ENCODE assay signal across 9 mouse cellular contexts in genomic region chr13:30985275-30985597, GRCm38 (mm10). TPM values are rescaled to one million over a fixed set of nuclear protein-coding genes. Genes with fewer than 3 reads are reported as not detected.
DNase-seq lines count a peak whose midpoint lies in the region; ATAC-seq and TF ChIP-seq lines count a peak whose summit lies in the region.
"Had no signal": no experiment of that assay in that cellular context is flagged by ENCODE, and none has a peak within 500 bp of the region (broad histone marks: within the 10 kb centered on the region; RNA-seq: fewer than 3 reads in every experiment).

No protein-coding gene starts in this region.

- H3K4me3 ChIP-seq in kidney, adult 2 months (ENCODE audit: insufficient read depth, low read depth, low read length): peak overlapping the region; percentile 42
- H3K4me3 ChIP-seq in cortical plate, adult 2 months (ENCODE audit: insufficient read depth, low read length): peak overlapping the region; percentile 14
- H3K4me3 ChIP-seq in hindbrain, postnatal 0 days (ENCODE audit: low read length): peak overlapping the region; percentile 34
- H3K4me3 ChIP-seq in midbrain, embryonic 14.5 days (replicated peaks; ENCODE audit: low read depth, low read length): peak overlapping the region; percentile 30

- no peak for TF ChIP-seq POLR2A in kidney, adult 2 months (IDR thresholded peaks at IDR 0.05; ENCODE audit: low read depth, low read length)
- no peak for TF ChIP-seq POLR2A in cortical plate, adult 2 months (IDR thresholded peaks at IDR 0.05; ENCODE audit: extremely low read depth, insufficient read depth, low read length)

- H3K9me3 ChIP-seq in hindbrain, postnatal 0 days (ENCODE audit: low read length): no peaks in the 10 kb centered on the region
- H3K9me3 ChIP-seq in midbrain, embryonic 14.5 days (ENCODE audit: control insufficient read depth, low read length): no peaks in the 10 kb centered on the region
- H3K9me3 ChIP-seq: G1E had no signal

- no peak for DNase-seq in kidney, adult 2 months
- DNase-seq in kidney, postnatal 25 days: no peak
- peak; percentile 65 for DNase-seq in hindbrain, postnatal 0 days (ENCODE audit: low spot score)
- no peak for DNase-seq in midbrain, embryonic 14.5 days
- DNase-seq in embryo, embryonic 9.5 days (ENCODE audit: extremely low spot score): no peak
- no peak for DNase-seq in cerebellum, postnatal 14 days
- no peak for DNase-seq in gastrocnemius, postnatal 10 days

- peak overlapping the region; percentile 45 for H3K9ac ChIP-seq in hindbrain, postnatal 0 days (replicated peaks; ENCODE audit: low read length)
- H3K9ac ChIP-seq in midbrain, embryonic 14.5 days (replicated peaks; ENCODE audit: low read length): no peak overlapping the region; the same call in 1 of the 2 replicates

- H3K27me3 ChIP-seq in kidney, adult 2 months (replicated peaks; ENCODE audit: control insufficient read depth, insufficient read depth, low read length): no peaks in the 10 kb centered on the region
- no peaks in the 10 kb centered on the region for H3K27me3 ChIP-seq in hindbrain, postnatal 0 days (ENCODE audit: insufficient read depth, low read length)
- peaks cover 9% of the 10 kb centered on the region for H3K27me3 ChIP-seq in midbrain, embryonic 14.5 days (ENCODE audit: control insufficient read depth, insufficient read depth, low read length)

- no peak for TF ChIP-seq CTCF in kidney, adult 2 months (conservative IDR thresholded peaks at IDR 0.05; ENCODE audit: insufficient read depth, insufficient read length, low read depth, low read length)
- no peak for TF ChIP-seq CTCF in cortical plate, adult 2 months (IDR thresholded peaks at IDR 0.05; ENCODE audit: extremely low read depth, insufficient read depth, low read length)
- TF ChIP-seq CTCF in hindbrain, postnatal 0 days (IDR thresholded peaks at IDR 0.05; ENCODE audit: low read depth): no peak

- no peaks in the 10 kb centered on the region for H3K4me1 ChIP-seq in kidney, adult 2 months (ENCODE audit: control insufficient read depth, insufficient read depth, low read length)
- H3K4me1 ChIP-seq in cortical plate, adult 2 months (ENCODE audit: control insufficient read depth, insufficient read depth, low read length): no peaks in the 10 kb centered on the region
- peaks cover 6% of the 10 kb centered on the region; the same call in 1 of the 2 replicates for H3K4me1 ChIP-seq in hindbrain, postnatal 0 days (ENCODE audit: insufficient read depth, low read length)
- H3K4me1 ChIP-seq in midbrain, embryonic 14.5 days (ENCODE audit: control insufficient read depth, insufficient read depth, low read length): peaks cover 11% of the 10 kb centered on the region

- no peaks in the 10 kb centered on the region for H3K36me3 ChIP-seq in kidney, adult 2 months (ENCODE audit: control insufficient read depth, insufficient read depth, low read length)
- no peaks in the 10 kb centered on the region for H3K36me3 ChIP-seq in hindbrain, postnatal 0 days (ENCODE audit: insufficient read depth, low read length)
- no peaks in the 10 kb centered on the region for H3K36me3 ChIP-seq in midbrain, embryonic 14.5 days (ENCODE audit: control insufficient read depth, insufficient read depth, low read length)
- H3K36me3 ChIP-seq: G1E had no signal

- no peak for ATAC-seq in hindbrain, postnatal 0 days
- no peak for ATAC-seq in midbrain, embryonic 14.5 days (ENCODE audit: low FRiP score, low TSS enrichment)

- H3K4me2 ChIP-seq in hindbrain, postnatal 0 days (ENCODE audit: low read depth, low read length): peak overlapping the region; percentile 68
- peak overlapping the region; percentile 60 for H3K4me2 ChIP-seq in midbrain, embryonic 14.5 days (ENCODE audit: low read length)

- 19% methylated on average over 13 of the region's 13 CpGs for WGBS in kidney, adult 2 months
- 15% methylated on average over 13 of the region's 13 CpGs for WGBS in hindbrain, postnatal 0 days
- WGBS in midbrain, embryonic 14.5 days: 16% methylated on average over 13 of the region's 13 CpGs

- peak overlapping the region; percentile 54 for H3K27ac ChIP-seq in kidney, adult 2 months (ENCODE audit: insufficient read depth, low read depth, low read length)
- peak overlapping the region; percentile 88 for H3K27ac ChIP-seq in cortical plate, adult 2 months (ENCODE audit: insufficient read depth, low read length)
- peak overlapping the region; percentile 66; the same call in 1 of the 2 replicates for H3K27ac ChIP-seq in hindbrain, postnatal 0 days
- H3K27ac ChIP-seq in midbrain, embryonic 14.5 days (replicated peaks; ENCODE audit: low read depth, low read length): no peak overlapping the region

RNA-seq across cellular contexts. Expression of gene Gm5447, which starts 11.2 kb away (rescaled TPM):
- 0.04 and 0.08 TPM in 2 replicates for polyA plus RNA-seq in kidney, adult 2 months (2012; rRNA removed)
- 0.06 TPM in 1 of 2 replicates, not detected in the other for polyA plus RNA-seq in cortical plate, adult 2 months (2012; rRNA removed)
- total RNA-seq in hindbrain, postnatal 0 days (2014; rRNA removed): 0.72 TPM in 1 of 2 replicates, not detected in the other
- 0.13 TPM in 1 of 2 replicates, not detected in the other for polyA plus RNA-seq in hindbrain, postnatal 0 days (2015; fragmentation: Nextera tagmentation; extraction: Ambion mirVana)
- not detected in 2 replicates for polyA plus RNA-seq in midbrain, embryonic 14.5 days (2014; fragmentation: Nextera tagmentation; extraction: Ambion mirVana)
- total RNA-seq in gastrocnemius, postnatal 10 days (2021): not detected
- polyA plus RNA-seq: G1E had no signal

RNA-seq across cellular contexts. Expression of gene Exoc2, which starts 11.3 kb away (rescaled TPM):
- polyA plus RNA-seq in kidney, adult 2 months (2012; rRNA removed): 9.1 and 10.2 TPM in 2 replicates
- 25.2 and 26.6 TPM in 2 replicates for polyA plus RNA-seq in cortical plate, adult 2 months (2012; rRNA removed)
- total RNA-seq in hindbrain, postnatal 0 days (2014; rRNA removed): 41.7 and 49.4 TPM in 2 replicates
- 35.5 and 36.5 TPM in 2 replicates for polyA plus RNA-seq in hindbrain, postnatal 0 days (2015; fragmentation: Nextera tagmentation; extraction: Ambion mirVana)
- 56.2 and 63.1 TPM in 2 replicates for polyA plus RNA-seq in midbrain, embryonic 14.5 days (2014; fragmentation: Nextera tagmentation; extraction: Ambion mirVana)
- total RNA-seq in gastrocnemius, postnatal 10 days (2021): 10 to 100 TPM; 13.9 to 15.9 TPM

RNA-seq across cellular contexts. Expression of gene Hus1b, which starts 37.7 kb away (rescaled TPM):
- 0.12 TPM in 1 of 2 replicates, not detected in the other for polyA plus RNA-seq in kidney, adult 2 months (2012; rRNA removed)
- 0.10 and 0.17 TPM in 2 replicates for polyA plus RNA-seq in cortical plate, adult 2 months (2012; rRNA removed)
- total RNA-seq in hindbrain, postnatal 0 days (2014; rRNA removed): 0.63 and 1.2 TPM in 2 replicates
- polyA plus RNA-seq in hindbrain, postnatal 0 days (2015; fragmentation: Nextera tagmentation; extraction: Ambion mirVana): not detected in 2 replicates
- polyA plus RNA-seq in midbrain, embryonic 14.5 days (2014; fragmentation: Nextera tagmentation; extraction: Ambion mirVana): 0.24 and 0.36 TPM in 2 replicates
- total RNA-seq in gastrocnemius, postnatal 10 days (2021): under 1 TPM in 1 of 2 experiments, not detected in 1; 0.26 TPM
- polyA plus RNA-seq: G1E had no signal
